Mouse (Mus musculus): Measurements from ENCODE around the gene Mthfd1l.

- no peak for TF ChIP-seq CTCF (IDR thresholded peaks at IDR 0.05; ENCODE audit: low read depth)
- no peak for TF ChIP-seq EP300 (IDR thresholded peaks at IDR 0.05; ENCODE audit: low read depth)
These were observed 30.6 kb upstream of the Mthfd1l start for GRCm38 (mm10) chr10:3942289-3942688.
